Mouse (Mus musculus) limb, embryonic 11.5 days (tissue): ENCODE measurements around the gene Lrrc1. TPM values are rescaled to one million over a fixed set of nuclear protein-coding genes. Genes with fewer than 3 reads are reported as not detected.

ENCODE experiments used
- ATAC-seq: fragments of 200-750 bp; cut with Nextera tagmentation; 2 replicates; pipeline ENCODE4 v1.8.0; 2017; ENCODE audit warnings: low read depth; ENCODE audit not compliant: insufficient number of reproducible peaks, low FRiP score, low TSS enrichment
- DNase-seq: peaks from one replicate; pipeline ENCODE4 v3.0.0-alpha.2; 2015; ENCODE audit warnings: low spot score
- H3K27ac ChIP-seq: fragments of 300-500 bp; sonication (generic); replicated peaks from 2 replicates; pipeline ENCODE4 v1.5.1; 2014; ENCODE audit warnings: low read depth, mild to moderate bottlenecking, low read length
- H3K27me3 ChIP-seq: fragments of 300-500 bp; sonication (generic); 2 replicates; pipeline ENCODE4 v1.6.1; 2014; ENCODE audit warnings: mild to moderate bottlenecking, low read length, mixed read lengths; ENCODE audit not compliant: control insufficient read depth, insufficient read depth
- H3K36me3 ChIP-seq: fragments of 300-500 bp; sonication (generic); 2 replicates; pipeline ENCODE4 v1.6.1; 2014; ENCODE audit warnings: mild to moderate bottlenecking, low read length, moderate library complexity, mixed read lengths; ENCODE audit not compliant: control insufficient read depth, insufficient read depth
- H3K4me1 ChIP-seq: fragments of 300-500 bp; sonication (generic); 2 replicates; pipeline ENCODE4 v1.6.1; 2014; ENCODE audit warnings: low read length, mixed read lengths; ENCODE audit not compliant: control insufficient read depth, insufficient read depth
- H3K4me2 ChIP-seq: fragments of 300-500 bp; sonication (generic); 2 replicates; pipeline ENCODE4 v1.6.1; 2014; ENCODE audit warnings: low read depth, mild to moderate bottlenecking, moderate library complexity; ENCODE audit not compliant: severe bottlenecking
- H3K4me3 ChIP-seq: fragments of 300-500 bp; sonication (generic); 2 replicates; pipeline ENCODE4 v1.5.1; 2014; ENCODE audit warnings: low read depth, low read length
- H3K9ac ChIP-seq: fragments of 300-500 bp; sonication (generic); 2 replicates; pipeline ENCODE4 v1.6.1; 2014; ENCODE audit warnings: mild to moderate bottlenecking, low read length
- H3K9me3 ChIP-seq: fragments of 300-500 bp; sonication (generic); 2 replicates; pipeline ENCODE4 v1.6.1; 2016; ENCODE audit warnings: low read length; ENCODE audit not compliant: control insufficient read depth
- WGBS: fragments of 180-500 bp; shearing (Covaris S2); extraction: QIAGEN DNeasy Blood & Tissue Kit; methylation state at CpG from one replicate; pipeline ENCODE4 v1.1.7; 2014; 5-methylcytosine and 5-hydroxymethylcytosine counted together
- polyA plus RNA-seq: library from polyadenylated mRNA; unstranded; fragments of >200 nt; fragmentation: Nextera tagmentation; extraction: Ambion mirVana; gene quantifications from 2 replicates; pipeline ENCODE4 v1.2.1, GENCODE M21; 2014

Lrrc1 gene
- polyA plus RNA-seq, 1 experiment from 2014 or later = 7.1 TPM

DNA sequence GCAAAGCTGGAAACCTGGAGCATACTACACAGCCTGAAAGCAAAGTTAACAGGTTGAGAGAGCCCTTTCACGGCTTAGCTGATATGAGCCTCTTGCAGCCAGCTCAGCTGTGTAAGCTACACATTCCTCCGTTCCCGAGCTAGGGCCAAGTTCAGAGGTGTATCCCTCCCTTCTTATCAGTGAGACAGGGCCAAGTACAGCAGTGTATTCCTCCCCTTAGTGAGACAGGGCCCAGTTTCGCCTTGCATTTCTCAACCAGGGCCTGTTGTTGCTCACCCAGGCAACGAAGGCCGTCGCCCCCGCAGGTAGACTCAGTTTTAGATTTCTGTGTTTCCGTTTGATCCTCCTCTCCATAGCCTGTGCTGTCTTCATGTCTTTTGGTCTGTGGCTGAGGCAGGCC, 11.8 kb upstream of the Lrrc1 start:
- 92% methylated on average over 9 of the region's 9 CpGs for WGBS
- Histone ChIP-seq H3K27me3 (no peaks in the 10 kb centered on the region), H3K4me1 (no peaks in the 10 kb centered on the region), H3K4me3 (no peak overlapping the region), H3K9ac (no peak overlapping the region), H3K4me2 (no peak overlapping the region), H3K27ac (no peak overlapping the region), H3K36me3 (no peaks in the 10 kb centered on the region), H3K9me3 (no peaks in the 10 kb centered on the region)
- no peak for DNase-seq
- ATAC-seq = no peak

- Histone ChIP-seq H3K27me3 (no peaks in the 10 kb centered on the region), H3K4me3 (no peak overlapping the region), H3K27ac (no peak overlapping the region), H3K36me3 (no peaks in the 10 kb centered on the region), H3K9me3 (no peaks in the 10 kb centered on the region), H3K9ac (no peak overlapping the region), H3K4me1 (no peaks in the 10 kb centered on the region), H3K4me2 (no peak overlapping the region)
- DNase-seq (no peak), ATAC-seq (no peak)
- 72% methylated on average over 2 of the region's 2 CpGs for WGBS
These were observed 8.8 kb upstream of the Lrrc1 start for GRCm38 (mm10) chr9:77553465-77553864.

DNA sequence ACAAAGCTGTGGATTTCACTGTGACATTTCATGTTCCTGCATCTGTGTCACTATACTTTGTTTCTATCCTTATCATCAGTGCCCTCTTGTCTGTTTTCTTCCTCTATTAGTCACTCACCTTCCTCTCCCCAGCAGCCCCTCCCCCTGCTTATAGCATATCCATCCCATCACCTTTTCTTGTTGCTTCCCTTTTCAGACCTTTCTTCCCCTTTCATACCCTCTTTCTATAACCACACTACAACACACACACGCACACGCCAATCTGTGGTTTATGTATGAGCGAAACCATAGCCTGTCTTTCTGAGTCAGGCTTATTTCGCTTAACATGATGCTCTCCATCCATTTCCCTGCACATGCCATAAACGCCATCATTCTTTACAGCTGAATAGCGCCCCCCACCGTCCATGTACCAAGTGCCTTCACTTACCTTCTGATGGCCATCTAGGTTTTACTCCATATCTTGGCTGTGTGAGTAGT, 6.4 kb upstream of the Lrrc1 start:
- DNase-seq = no peak
- 70% methylated on average over 7 of the region's 7 CpGs for WGBS

GRCm38 (mm10) chr9:77546010-77546409, 1.3 kb upstream of the Lrrc1 start:
- Histone ChIP-seq H3K27me3 (no peaks in the 10 kb centered on the region), H3K4me3 (no peak overlapping the region), H3K9me3 (no peaks in the 10 kb centered on the region), H3K36me3 (no peaks in the 10 kb centered on the region), H3K27ac (no peak overlapping the region), H3K4me2 (no peak overlapping the region), H3K4me1 (peaks cover 4% of the 10 kb centered on the region; the same call in 1 of the 2 replicates), H3K9ac (no peak overlapping the region)
- WGBS = 47% methylated on average over 3 of the region's 3 CpGs
- ATAC-seq (no peak), DNase-seq (no peak)

More for the DNA sequence above, 6.4 kb upstream of the Lrrc1 start:
- H3K27me3 ChIP-seq = no peaks in the 10 kb centered on the region
- H3K4me2 ChIP-seq = no peak overlapping the region
- H3K36me3 ChIP-seq = no peaks in the 10 kb centered on the region
- no peaks in the 10 kb centered on the region for H3K4me1 ChIP-seq
- no peak for ATAC-seq
- H3K4me3 ChIP-seq = no peak overlapping the region
- H3K9ac ChIP-seq = no peak overlapping the region
- H3K27ac ChIP-seq = no peak overlapping the region
- H3K9me3 ChIP-seq = no peaks in the 10 kb centered on the region

GRCm38 (mm10) chr9:77545068-77545421, 375 bp upstream of the Lrrc1 start:
- Histone ChIP-seq H3K27me3 (no peaks in the 10 kb centered on the region), H3K9me3 (no peaks in the 10 kb centered on the region), H3K27ac (no peak overlapping the region), H3K4me1 (peaks cover 4% of the 10 kb centered on the region; the same call in 1 of the 2 replicates), H3K4me3 (peak overlapping the region; percentile 66), H3K36me3 (no peaks in the 10 kb centered on the region), H3K4me2 (peak overlapping the region; percentile 98), H3K9ac (peak overlapping the region; percentile 75)
- WGBS = under 1% methylated on average over 17 of the region's 17 CpGs
- ATAC-seq (peak; percentile 55; the same call in 1 of the 2 replicates), DNase-seq (no peak)

- DNase-seq (peak; percentile 64), ATAC-seq (no peak)
- Histone ChIP-seq H3K9ac (peak overlapping the region; percentile 75), H3K4me3 (peak overlapping the region; percentile 66), H3K36me3 (no peaks in the 10 kb centered on the region), H3K27me3 (no peaks in the 10 kb centered on the region), H3K4me1 (peaks cover 4% of the 10 kb centered on the region; the same call in 1 of the 2 replicates), H3K9me3 (no peaks in the 10 kb centered on the region), H3K4me2 (peak overlapping the region; percentile 98), H3K27ac (no peak overlapping the region)
- under 1% methylated on average over 40 of the region's 40 CpGs for WGBS
These were observed 1.0 kb downstream of the Lrrc1 start for GRCm38 (mm10) chr9:77543351-77544321.

DNA sequence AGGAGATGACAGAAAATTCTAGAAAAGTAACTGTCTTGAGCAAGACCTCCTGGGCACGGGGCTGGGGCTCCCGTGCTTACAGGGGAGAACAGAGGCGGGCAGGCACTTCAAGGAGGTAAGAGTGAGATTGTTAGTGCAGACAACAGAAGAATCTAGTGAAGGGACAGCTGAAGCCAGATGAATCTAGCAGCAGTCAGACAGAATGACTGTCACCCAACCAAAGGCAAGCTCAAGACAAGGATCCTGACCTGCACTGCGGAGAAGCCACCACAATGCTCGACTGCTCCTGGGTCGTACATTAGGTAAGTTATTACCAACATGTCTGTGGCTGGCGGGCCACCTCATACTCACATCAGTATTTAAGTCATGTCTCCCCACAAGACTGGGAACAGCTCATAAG, 3.1 kb downstream of the Lrrc1 start:
- Histone ChIP-seq H3K9ac (no peak overlapping the region), H3K36me3 (no peaks in the 10 kb centered on the region), H3K9me3 (no peaks in the 10 kb centered on the region), H3K4me2 (no peak overlapping the region), H3K27ac (no peak overlapping the region), H3K4me3 (no peak overlapping the region), H3K27me3 (no peaks in the 10 kb centered on the region), H3K4me1 (peaks cover 4% of the 10 kb centered on the region; the same call in 1 of the 2 replicates)
- ATAC-seq (no peak), DNase-seq (no peak)
- WGBS = 90% methylated on average over 7 of the region's 7 CpGs

DNA sequence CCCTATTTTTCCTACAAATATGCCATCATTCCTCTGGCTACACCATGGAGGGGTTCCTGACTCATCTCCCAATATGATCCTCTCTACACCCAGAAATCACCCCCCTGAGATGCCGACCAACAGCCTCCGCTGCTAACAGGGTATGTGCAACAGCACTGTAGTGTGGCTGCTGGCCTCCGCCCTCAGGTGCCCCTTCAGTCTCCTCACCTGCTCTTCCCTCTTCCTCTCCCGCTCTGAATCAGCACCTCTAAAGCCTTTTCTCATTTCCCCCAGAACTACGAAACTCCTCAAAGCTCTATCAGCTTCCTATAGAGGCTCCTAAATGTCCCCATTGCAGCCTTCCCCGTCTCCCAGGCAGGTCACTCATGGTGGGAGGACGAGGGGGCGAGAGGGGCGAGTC, 5.4 kb downstream of the Lrrc1 start:
- Histone ChIP-seq H3K4me2 (no peak overlapping the region), H3K9me3 (no peaks in the 10 kb centered on the region), H3K27me3 (no peaks in the 10 kb centered on the region), H3K4me1 (peaks cover 4% of the 10 kb centered on the region; the same call in 1 of the 2 replicates), H3K36me3 (no peaks in the 10 kb centered on the region), H3K9ac (no peak overlapping the region), H3K4me3 (no peak overlapping the region), H3K27ac (no peak overlapping the region)
- DNase-seq = no peak
- WGBS = 91% methylated on average over 9 of the region's 9 CpGs
- no peak for ATAC-seq
